Mouse (Mus musculus) bone marrow, adult 2 months (tissue): ENCODE measurements around the gene Numa1.

Experiments used
- CTCF ChIP-seq: fragments of 200-500 bp; IDR thresholded peaks from 2 replicates; pipeline ENCODE4 v1.5.1; 2011; ENCODE audit warnings: low read length, control low read depth; ENCODE audit not compliant: control insufficient read depth, insufficient read depth
- POLR2A ChIP-seq: fragments of 200-500 bp; IDR thresholded peaks from 2 replicates; pipeline ENCODE4 v1.6.1; 2011; ENCODE audit warnings: low read depth, mild to moderate bottlenecking, control low read depth, low read length, borderline replicate concordance; ENCODE audit not compliant: control insufficient read depth

DNA sequence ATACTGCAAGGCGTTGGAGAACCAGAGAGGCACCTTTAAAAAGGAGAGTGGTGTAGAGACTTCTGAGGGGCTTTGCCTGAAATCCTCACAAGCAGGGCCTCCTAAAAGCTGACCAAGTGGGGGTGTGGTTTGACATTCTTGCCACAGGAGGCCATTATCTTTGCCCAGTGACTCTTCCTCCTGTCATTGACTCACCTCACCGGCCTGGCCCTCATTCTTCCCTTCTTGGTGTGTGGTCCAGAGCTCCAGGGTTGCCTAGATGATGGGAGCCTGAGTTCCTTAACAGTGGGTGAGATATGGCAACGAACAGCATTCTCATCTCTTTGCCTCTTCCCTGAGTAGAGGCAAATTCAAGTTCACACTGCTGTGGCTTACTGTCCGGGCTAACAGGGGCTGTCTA, 22.0 kb downstream of the Numa1 start:
- TF ChIP-seq CTCF, result no peak
- TF ChIP-seq POLR2A, result no peak
